Mouse (Mus musculus) heart, embryonic 13.5 days (tissue): ENCODE measurements around the gene Trappc2. TPM values are rescaled to one million over a fixed set of nuclear protein-coding genes. Genes with fewer than 3 reads are reported as not detected.
A peak's percentile ranks its signal among the peaks of the same experiment; 100 is the strongest.

ENCODE experiments used
- ATAC-seq: fragments of 200-750 bp; cut with Nextera tagmentation; 2 replicates; pipeline ENCODE4 v1.8.0; 2017; ENCODE audit warnings: moderate TSS enrichment; ENCODE audit not compliant: insufficient number of reproducible peaks, low FRiP score, low TSS enrichment; ENCODE audit errors: extremely low read depth
- H3K27ac ChIP-seq: fragments of 300-500 bp; sonication (generic); replicated peaks from 2 replicates; pipeline ENCODE4 v1.5.1; 2015; ENCODE audit warnings: moderate library complexity, mild to moderate bottlenecking, inconsistent platforms
- H3K27me3 ChIP-seq: fragments of 300-500 bp; sonication (generic); replicated peaks from 2 replicates; pipeline ENCODE4 v1.6.1; 2015; ENCODE audit warnings: mild to moderate bottlenecking, inconsistent platforms
- H3K36me3 ChIP-seq: fragments of 300-500 bp; sonication (generic); 2 replicates; pipeline ENCODE4 v1.6.1; 2015; ENCODE audit warnings: mild to moderate bottlenecking, inconsistent platforms
- H3K4me1 ChIP-seq: fragments of 300-500 bp; sonication (generic); 2 replicates; pipeline ENCODE4 v1.6.1; 2015; ENCODE audit warnings: inconsistent platforms
- H3K4me2 ChIP-seq: fragments of 300-500 bp; sonication (generic); 2 replicates; pipeline ENCODE4 v1.6.1; 2015; ENCODE audit warnings: inconsistent platforms, mild to moderate bottlenecking, moderate library complexity
- H3K4me3 ChIP-seq: fragments of 300-500 bp; sonication (generic); 2 replicates; pipeline ENCODE4 v1.5.1; 2015; ENCODE audit warnings: moderate library complexity, mild to moderate bottlenecking, inconsistent platforms
- H3K9ac ChIP-seq: fragments of 300-500 bp; sonication (generic); 2 replicates; pipeline ENCODE4 v1.6.1; 2015; ENCODE audit warnings: inconsistent platforms, mild to moderate bottlenecking, moderate library complexity
- H3K9me3 ChIP-seq: fragments of 300-500 bp; sonication (generic); 2 replicates; pipeline ENCODE4 v1.6.1; 2016; ENCODE audit warnings: inconsistent platforms
- WGBS: fragments of 180-500 bp; shearing (Covaris S2); methylation state at CpG from one replicate; pipeline ENCODE4 v1.1.7; 2015; ENCODE audit warnings: mixed read lengths; 5-methylcytosine and 5-hydroxymethylcytosine counted together
- polyA plus RNA-seq: library from polyadenylated mRNA; unstranded; fragments of >200 nt; fragmentation: Nextera tagmentation; extraction: Ambion mirVana; gene quantifications from 2 replicates; pipeline ENCODE4 v1.2.1, GENCODE M21; 2015

The Trappc2 gene
- polyA plus RNA-seq, 1 experiment from 2014 or later, result 36.6 TPM

GRCm38 (mm10) chrX:166477393-166477792, 37.0 kb downstream of the Trappc2 start:
- no peak overlapping the region for H3K9ac ChIP-seq
- 65% methylated on average over 6 of the region's 6 CpGs for WGBS
- no peaks in the 10 kb centered on the region for H3K27me3 ChIP-seq
- no peaks in the 10 kb centered on the region for H3K9me3 ChIP-seq
- no peak for ATAC-seq
- no peak overlapping the region for H3K27ac ChIP-seq
- peak overlapping the region; percentile 73 for H3K4me2 ChIP-seq
- peak overlapping the region; percentile 66 for H3K4me3 ChIP-seq
- H3K36me3 ChIP-seq, result peaks cover 10% of the 10 kb centered on the region; the same call in 1 of the 2 replicates
- H3K4me1 ChIP-seq, result peaks cover 11% of the 10 kb centered on the region

GRCm38 (mm10) chrX:166478631-166479364, 38.4 kb downstream of the Trappc2 start:
- Histone ChIP-seq H3K9me3 (no peaks in the 10 kb centered on the region), H3K4me3 (peak overlapping the region; percentile 66), H3K9ac (peak overlapping the region; percentile 80), H3K4me1 (peaks cover 11% of the 10 kb centered on the region), H3K27ac (peak overlapping the region; percentile 82), H3K27me3 (no peaks in the 10 kb centered on the region), H3K4me2 (peak overlapping the region; percentile 73), H3K36me3 (peaks cover 10% of the 10 kb centered on the region; the same call in 1 of the 2 replicates)
- 12% methylated on average over 28 of the region's 28 CpGs for WGBS
- no peak for ATAC-seq

- WGBS, result 13% methylated on average over 40 of the region's 41 CpGs
- Histone ChIP-seq H3K9ac (peak within 1 kb of the TSS; percentile 80), H3K9me3 (no peaks in the 10 kb centered on the region), H3K27ac (peak within 1 kb of the TSS; percentile 82), H3K4me1 (peaks cover 7% of the 10 kb centered on the region), H3K4me3 (peak within 1 kb of the TSS; percentile 66), H3K27me3 (no peaks in the 10 kb centered on the region), H3K36me3 (peaks cover 10% of the 10 kb centered on the region; the same call in 1 of the 2 replicates), H3K4me2 (peak within 1 kb of the TSS; percentile 73)
- peak; percentile 98 for ATAC-seq
Measured at GRCm38 (mm10) chrX:166479365-166479983, 39.1 kb downstream of the Trappc2 start, which contains the start of gene Rab9. Gene Rab9 (minus strand): TSS chrX:166479867.

- no peak overlapping the region for H3K4me3 ChIP-seq
- ATAC-seq, result no peak
- H3K9me3 ChIP-seq, result no peaks in the 10 kb centered on the region
- no peak overlapping the region for H3K27ac ChIP-seq
- 83% methylated on average over 2 of the region's 2 CpGs for WGBS
- H3K4me2 ChIP-seq, result no peak overlapping the region
- no peaks in the 10 kb centered on the region for H3K36me3 ChIP-seq
- H3K4me1 ChIP-seq, result no peaks in the 10 kb centered on the region
- H3K27me3 ChIP-seq, result no peaks in the 10 kb centered on the region
- no peak overlapping the region for H3K9ac ChIP-seq
Measured at GRCm38 (mm10) chrX:166495052-166495451, 54.7 kb downstream of the Trappc2 start.

GRCm38 (mm10) chrX:166497771-166498170, 57.4 kb downstream of the Trappc2 start:
- no peak overlapping the region for H3K4me3 ChIP-seq

GRCm38 (mm10) chrX:166499496-166500190, 59.3 kb downstream of the Trappc2 start:
- ATAC-seq, result no peak
- Histone ChIP-seq H3K9me3 (no peaks in the 10 kb centered on the region), H3K27me3 (no peaks in the 10 kb centered on the region), H3K4me2 (no peak overlapping the region), H3K4me1 (no peaks in the 10 kb centered on the region), H3K4me3 (no peak overlapping the region), H3K27ac (no peak overlapping the region), H3K9ac (no peak overlapping the region), H3K36me3 (peaks cover 6% of the 10 kb centered on the region; the same call in 1 of the 2 replicates)
- WGBS, result 68% methylated on average over 1 of the region's 1 CpGs

More at GRCm38 (mm10) chrX:166497771-166498170, 57.4 kb downstream of the Trappc2 start:
- Histone ChIP-seq H3K36me3 (peaks cover 2% of the 10 kb centered on the region; the same call in 1 of the 2 replicates), H3K27ac (no peak overlapping the region), H3K9ac (no peak overlapping the region), H3K4me1 (no peaks in the 10 kb centered on the region), H3K4me2 (no peak overlapping the region), H3K9me3 (no peaks in the 10 kb centered on the region), H3K27me3 (no peaks in the 10 kb centered on the region)
- WGBS, result 59% methylated on average over 4 of the region's 4 CpGs
- ATAC-seq, result no peak

Other genes with a start within 250 kb of the Trappc2 start
- gene Gpm6b, start 201.7 kb upstream of the Trappc2 start, polyA plus RNA-seq, result 7.2 and 7.5 TPM in 2 replicates
- gene Ofd1, start 130 bp downstream of the Trappc2 start, polyA plus RNA-seq, result 3.7 and 4.5 TPM in 2 replicates
- gene Rab9, start 39.3 kb downstream of the Trappc2 start, polyA plus RNA-seq, result 31.2 and 33.7 TPM in 2 replicates
- 4.7 and 5.4 TPM in 2 replicates for gene Tceanc, start 78.0 kb downstream of the Trappc2 start, polyA plus RNA-seq
- gene Egfl6, start 145.1 kb downstream of the Trappc2 start, polyA plus RNA-seq, result 6.0 and 7.0 TPM in 2 replicates